Mouse (Mus musculus) limb, embryonic 13.5 days (tissue): ENCODE results near the gene Cdon. TPM values are rescaled to one million over a fixed set of nuclear protein-coding genes. Genes with fewer than 3 reads are reported as not detected.
A peak's percentile ranks its signal among the peaks of the same experiment; 100 is the strongest.

Source experiments
- ATAC-seq: fragments of 200-750 bp; cut with Nextera tagmentation; 2 replicates; pipeline ENCODE4 v1.8.0; 2017; ENCODE audit warnings: low read depth, moderate number of reproducible peaks, moderate TSS enrichment; ENCODE audit not compliant: low FRiP score
- H3K27ac ChIP-seq: fragments of 300-500 bp; sonication (generic); 2 replicates; pipeline ENCODE4 v1.5.1; 2015; ENCODE audit warnings: inconsistent platforms, mild to moderate bottlenecking, moderate library complexity
- H3K27me3 ChIP-seq: fragments of 300-500 bp; sonication (generic); 2 replicates; pipeline ENCODE4 v1.6.1; 2015; ENCODE audit warnings: mild to moderate bottlenecking, inconsistent platforms
- H3K36me3 ChIP-seq: fragments of 300-500 bp; sonication (generic); 2 replicates; pipeline ENCODE4 v1.6.1; 2015; ENCODE audit warnings: inconsistent platforms, mild to moderate bottlenecking, moderate library complexity
- H3K4me1 ChIP-seq: fragments of 300-500 bp; sonication (generic); 2 replicates; pipeline ENCODE4 v1.6.1; 2015; ENCODE audit warnings: inconsistent platforms
- H3K4me2 ChIP-seq: fragments of 300-500 bp; sonication (generic); replicated peaks from 2 replicates; pipeline ENCODE4 v1.6.1; 2015; ENCODE audit warnings: inconsistent platforms, mild to moderate bottlenecking, moderate library complexity
- H3K4me3 ChIP-seq: fragments of 300-500 bp; sonication (generic); 2 replicates; pipeline ENCODE4 v1.5.1; 2015; ENCODE audit warnings: moderate library complexity, mild to moderate bottlenecking, inconsistent platforms
- H3K9ac ChIP-seq: fragments of 300-500 bp; sonication (generic); 2 replicates; pipeline ENCODE4 v1.6.1; 2015; ENCODE audit warnings: mild to moderate bottlenecking, inconsistent platforms
- H3K9me3 ChIP-seq: fragments of 300-500 bp; sonication (generic); 2 replicates; pipeline ENCODE4 v1.6.1; 2016; ENCODE audit warnings: inconsistent platforms
- WGBS: fragments of 180-500 bp; shearing (Covaris S2); methylation state at CpG from one replicate; pipeline ENCODE4 v1.1.7; 2015; 5-methylcytosine and 5-hydroxymethylcytosine counted together
- polyA plus RNA-seq: library from polyadenylated mRNA; unstranded; fragments of >200 nt; fragmentation: Nextera tagmentation; extraction: Ambion mirVana; gene quantifications from 2 replicates; pipeline ENCODE4 v1.2.1, GENCODE M21; 2015

Cdon gene
- polyA plus RNA-seq, 1 experiment from 2014 or later: 37.6 TPM

DNA sequence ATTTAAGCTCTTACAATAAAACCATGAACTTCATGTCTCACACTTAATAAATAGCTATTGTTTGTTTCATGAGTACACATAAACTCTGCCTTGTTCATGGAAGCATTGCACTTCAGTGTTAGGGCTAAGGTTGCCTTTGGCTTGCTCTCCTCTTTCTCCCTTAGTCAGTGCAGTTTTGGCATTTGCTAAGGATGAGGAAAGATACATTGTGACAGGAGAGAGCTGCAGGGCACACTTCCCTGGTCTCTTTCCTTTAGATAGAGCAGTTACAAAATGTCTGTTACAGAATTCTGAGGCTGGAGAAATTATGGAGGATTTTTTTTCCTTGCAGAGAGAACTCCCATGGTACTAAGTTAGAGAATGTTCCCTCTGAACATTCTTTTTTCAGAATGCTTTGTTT is 18.8 kb downstream of the Cdon start:
- Histone ChIP-seq H3K4me1 (peaks cover 80% of the 10 kb centered on the region), H3K9ac (no peak overlapping the region), H3K4me2 (no peak overlapping the region), H3K27ac (no peak overlapping the region), H3K27me3 (no peaks in the 10 kb centered on the region), H3K9me3 (no peaks in the 10 kb centered on the region), H3K36me3 (peaks cover 8% of the 10 kb centered on the region; the same call in 1 of the 2 replicates), H3K4me3 (no peak overlapping the region)
- ATAC-seq: no peak

- H3K4me2 ChIP-seq: 0 out of 2 replicates have a peak overlapping the region, but pooled peaks have one; percentile 3
- peaks cover 24% of the 10 kb centered on the region for H3K36me3 ChIP-seq
- H3K9ac ChIP-seq: no peak overlapping the region
- H3K4me1 ChIP-seq: peaks cover 72% of the 10 kb centered on the region
- no peaks in the 10 kb centered on the region for H3K27me3 ChIP-seq
- H3K27ac ChIP-seq: no peak overlapping the region
- H3K9me3 ChIP-seq: no peaks in the 10 kb centered on the region
- no peak for ATAC-seq
- H3K4me3 ChIP-seq: no peak overlapping the region
- WGBS: 55% methylated on average over 5 of the region's 5 CpGs
These were observed 21.5 kb downstream of the Cdon start for GRCm38 (mm10) chr9:35442476-35442875.

DNA sequence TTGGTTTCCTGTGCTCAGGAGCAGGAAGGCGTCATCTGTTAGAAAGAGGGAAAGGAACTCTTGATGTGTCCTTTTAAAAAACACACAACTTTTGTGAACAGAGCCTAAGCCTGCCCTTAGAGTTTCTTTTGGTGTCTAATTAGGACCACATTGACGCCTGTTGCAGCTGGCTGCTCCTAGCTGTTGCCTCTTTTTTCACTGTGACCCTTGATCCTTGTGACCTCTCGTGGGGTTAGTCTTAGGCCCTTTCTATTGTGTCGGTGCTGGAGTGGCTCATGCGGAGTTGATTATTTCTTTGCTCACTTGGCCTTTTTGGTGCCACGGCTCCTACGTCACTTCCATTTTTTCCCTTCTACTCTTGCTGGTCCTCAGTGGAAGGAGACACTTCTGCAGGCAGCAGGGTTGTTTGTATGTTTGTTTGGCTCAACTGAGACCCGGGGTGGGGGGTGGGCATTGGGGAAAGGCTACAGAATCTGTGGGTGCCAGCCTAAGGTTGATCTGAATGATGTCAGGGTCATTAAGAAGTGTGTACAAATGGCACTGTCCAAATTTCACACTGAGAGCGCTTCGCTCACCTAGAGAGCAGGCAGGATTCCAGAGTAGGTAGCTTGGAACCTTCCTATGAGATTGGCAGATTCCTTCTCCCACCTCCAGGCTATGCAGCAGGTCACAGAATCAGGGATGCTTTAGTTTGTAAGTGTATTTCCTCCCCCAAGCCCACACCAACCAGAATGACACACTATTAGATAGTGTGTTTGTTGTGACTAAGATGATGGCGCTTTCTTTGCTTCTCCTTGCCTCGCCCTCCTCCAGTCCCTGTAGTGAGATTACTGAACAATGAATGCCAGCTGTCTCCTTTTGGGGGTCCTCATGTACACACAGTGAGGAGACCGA is 22.9 kb downstream of the Cdon start:
- H3K27ac ChIP-seq: no peak overlapping the region
- H3K4me3 ChIP-seq: no peak overlapping the region
- no peak overlapping the region for H3K4me2 ChIP-seq
- H3K36me3 ChIP-seq: peaks cover 24% of the 10 kb centered on the region
- H3K4me1 ChIP-seq: peaks cover 64% of the 10 kb centered on the region
- H3K9ac ChIP-seq: no peak overlapping the region
- no peak for ATAC-seq
- H3K9me3 ChIP-seq: no peaks in the 10 kb centered on the region
- 44% methylated on average over 13 of the region's 13 CpGs for WGBS
- H3K27me3 ChIP-seq: no peaks in the 10 kb centered on the region

DNA sequence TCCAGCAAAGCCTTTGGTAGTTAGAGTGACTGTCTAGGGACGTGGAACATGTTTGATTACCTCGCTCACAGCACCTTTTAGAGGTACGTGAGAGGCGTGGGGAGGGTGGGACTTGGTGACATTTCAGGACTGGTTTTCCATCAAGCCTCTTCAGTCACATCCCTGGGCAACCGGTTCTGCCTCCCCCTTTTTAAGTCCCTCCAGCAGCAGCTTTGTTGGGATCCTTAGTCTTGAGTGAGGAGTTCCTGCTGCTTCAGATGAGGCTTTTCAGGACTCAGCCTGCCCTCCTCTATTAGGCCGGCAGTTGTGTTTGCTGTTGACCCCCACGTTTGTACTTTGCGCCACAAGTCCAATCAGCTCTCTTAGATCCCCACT is 23.6 kb downstream of the Cdon start:
- H3K9me3 ChIP-seq: no peaks in the 10 kb centered on the region
- ATAC-seq: no peak
- peaks cover 24% of the 10 kb centered on the region for H3K36me3 ChIP-seq
- no peak overlapping the region for H3K27ac ChIP-seq
- H3K9ac ChIP-seq: no peak overlapping the region
- H3K4me2 ChIP-seq: no peak overlapping the region
- no peak overlapping the region for H3K4me3 ChIP-seq
- 59% methylated on average over 8 of the region's 8 CpGs for WGBS
- peaks cover 64% of the 10 kb centered on the region for H3K4me1 ChIP-seq
- no peaks in the 10 kb centered on the region for H3K27me3 ChIP-seq

DNA sequence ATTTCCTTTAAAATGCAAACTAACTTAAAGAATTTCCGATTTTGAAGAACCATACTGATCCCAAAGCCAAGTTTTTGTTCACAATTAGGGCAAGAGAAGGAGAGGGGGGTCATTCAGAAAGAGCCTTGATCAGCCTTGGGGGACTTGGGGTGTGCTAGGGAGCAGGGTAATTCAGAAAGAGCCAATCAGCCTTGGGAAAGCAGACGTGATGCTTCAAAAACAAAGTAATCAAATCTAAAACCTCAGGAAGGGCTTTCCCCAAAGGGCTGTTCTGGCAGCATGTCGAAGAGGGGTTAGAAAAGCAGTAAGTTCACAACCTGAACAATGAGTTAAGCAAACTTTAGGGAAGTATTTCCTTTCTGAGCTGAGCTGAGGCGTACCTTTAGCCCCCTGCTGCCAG is 26.0 kb downstream of the Cdon start:
- peaks cover 30% of the 10 kb centered on the region for H3K36me3 ChIP-seq
- ATAC-seq: no peak
- no peak overlapping the region for H3K4me2 ChIP-seq
- no peaks in the 10 kb centered on the region for H3K9me3 ChIP-seq
- peaks cover 59% of the 10 kb centered on the region for H3K4me1 ChIP-seq
- H3K27ac ChIP-seq: peak overlapping the region; percentile 1; the same call in 1 of the 2 replicates
- no peak overlapping the region for H3K9ac ChIP-seq
- no peak overlapping the region for H3K4me3 ChIP-seq
- 39% methylated on average over 4 of the region's 4 CpGs for WGBS
- no peaks in the 10 kb centered on the region for H3K27me3 ChIP-seq

DNA sequence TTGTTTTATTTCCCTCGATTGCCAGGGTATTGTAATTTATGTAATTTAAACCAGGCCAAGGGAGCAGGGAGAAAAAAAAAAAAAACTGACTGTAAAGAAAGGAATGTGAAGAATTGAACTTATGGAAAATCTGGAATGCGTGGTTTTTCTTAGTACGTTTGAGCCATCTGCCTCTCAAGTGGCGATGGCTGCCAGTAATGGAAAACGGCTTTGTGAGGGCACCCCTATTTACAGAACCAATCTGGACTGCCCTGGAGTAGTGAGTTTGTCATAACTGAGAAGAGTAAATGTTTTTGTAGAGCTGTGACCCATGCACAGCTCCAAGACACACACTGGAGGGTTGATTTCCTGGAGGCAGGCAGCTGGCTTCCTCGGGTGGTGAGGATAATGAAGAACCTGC is 32.4 kb downstream of the Cdon start:
- peaks cover 71% of the 10 kb centered on the region for H3K36me3 ChIP-seq
- peak; percentile 53; the same call in 1 of the 2 replicates for ATAC-seq

DNA sequence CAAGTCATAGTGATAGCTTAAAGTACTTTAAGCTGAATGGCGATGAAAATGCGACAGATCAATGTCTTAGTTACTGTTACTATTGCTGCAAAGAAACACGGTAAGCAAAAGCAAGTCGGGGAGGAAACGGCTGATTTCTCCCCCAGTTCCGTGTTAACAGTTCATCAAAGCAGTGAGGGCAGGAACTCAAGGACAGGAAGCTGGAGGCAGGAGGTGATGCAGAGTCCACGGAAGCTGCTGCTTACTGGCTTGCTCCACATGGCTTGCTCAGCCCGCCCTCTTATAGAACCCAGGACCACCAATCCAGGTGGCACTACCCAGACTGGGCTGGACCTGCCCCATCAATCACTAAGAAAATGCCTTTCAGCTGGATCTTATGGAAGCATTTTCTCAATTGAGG is 38.7 kb downstream of the Cdon start:
- H3K9ac ChIP-seq: no peak overlapping the region
- peaks cover under 1% of the 10 kb centered on the region for H3K4me1 ChIP-seq
- H3K9me3 ChIP-seq: no peaks in the 10 kb centered on the region
- no peak overlapping the region for H3K27ac ChIP-seq
- no peak for ATAC-seq
- H3K4me3 ChIP-seq: no peak overlapping the region
- no peaks in the 10 kb centered on the region for H3K27me3 ChIP-seq
- peaks cover 79% of the 10 kb centered on the region for H3K36me3 ChIP-seq
- H3K4me2 ChIP-seq: no peak overlapping the region
- 64% methylated on average over 8 of the region's 8 CpGs for WGBS

More for the DNA sequence above, 32.4 kb downstream of the Cdon start:
- Histone ChIP-seq H3K27me3 (no peaks in the 10 kb centered on the region), H3K9me3 (no peaks in the 10 kb centered on the region), H3K4me3 (no peak overlapping the region), H3K4me2 (no peak overlapping the region), H3K4me1 (peaks cover 32% of the 10 kb centered on the region), H3K9ac (no peak overlapping the region), H3K27ac (peak overlapping the region; percentile 67)
- WGBS: 15% methylated on average over 6 of the region's 6 CpGs

DNA sequence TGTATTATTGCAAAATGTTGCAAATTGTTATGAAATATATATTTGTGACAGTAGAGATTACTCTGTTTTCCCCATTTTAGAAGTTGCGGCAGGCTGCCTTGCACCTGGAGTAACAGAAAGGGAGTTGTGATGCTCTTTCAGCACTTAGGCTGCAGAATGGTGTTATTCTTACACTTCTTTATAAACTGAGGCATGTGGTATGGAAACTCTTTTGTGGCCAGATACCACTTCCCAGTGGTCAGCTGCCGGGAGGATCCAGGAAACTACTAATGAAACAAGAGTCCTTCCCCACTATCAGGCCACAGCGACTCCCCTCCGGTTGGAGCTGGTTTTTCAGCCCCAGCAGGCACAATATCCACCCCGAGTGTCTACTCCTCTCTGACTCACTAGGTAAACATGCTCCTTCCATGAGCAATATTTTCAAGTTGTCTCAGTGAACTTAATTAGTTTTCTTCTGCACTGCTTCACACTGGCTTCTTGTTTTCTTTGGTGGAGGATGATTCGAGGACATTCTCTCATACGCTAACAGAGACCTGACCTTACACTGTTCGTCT is 46.4 kb downstream of the Cdon start:
- H3K4me2 ChIP-seq: no peak overlapping the region
- no peak for ATAC-seq
- H3K27me3 ChIP-seq: no peaks in the 10 kb centered on the region
- H3K36me3 ChIP-seq: peaks cover 69% of the 10 kb centered on the region
- no peak overlapping the region for H3K27ac ChIP-seq
- H3K4me3 ChIP-seq: no peak overlapping the region
- H3K9ac ChIP-seq: no peak overlapping the region
- H3K9me3 ChIP-seq: no peaks in the 10 kb centered on the region
- WGBS: 60% methylated on average over 8 of the region's 8 CpGs
- H3K4me1 ChIP-seq: peaks cover 24% of the 10 kb centered on the region

DNA sequence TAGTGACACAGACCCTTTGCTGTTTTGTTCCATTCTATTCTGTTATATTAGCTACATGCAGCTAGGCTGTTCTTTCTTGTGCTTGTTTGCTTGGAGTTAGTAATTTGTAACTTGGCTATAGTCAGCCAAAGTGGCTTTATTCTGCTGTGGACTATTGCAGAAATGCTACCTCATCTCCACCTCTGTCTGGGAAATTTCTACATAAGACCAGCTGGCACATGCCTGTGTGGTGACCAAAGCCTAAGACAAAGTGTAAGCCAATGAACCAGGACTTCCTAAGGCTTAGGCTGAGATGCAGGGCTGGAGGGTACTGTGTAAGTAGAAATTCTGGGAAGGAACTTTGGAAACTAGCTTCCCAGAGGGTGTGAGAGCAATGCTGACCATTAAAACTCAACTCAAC is 48.0 kb downstream of the Cdon start:
- Histone ChIP-seq H3K4me1 (peaks cover 24% of the 10 kb centered on the region), H3K27me3 (no peaks in the 10 kb centered on the region), H3K9ac (no peak overlapping the region), H3K27ac (no peak overlapping the region), H3K4me3 (no peak overlapping the region), H3K9me3 (no peaks in the 10 kb centered on the region), H3K36me3 (peaks cover 71% of the 10 kb centered on the region), H3K4me2 (no peak overlapping the region)
- ATAC-seq: no peak

- Histone ChIP-seq H3K4me2 (no peak overlapping the region), H3K27me3 (no peaks in the 10 kb centered on the region), H3K36me3 (peaks cover 90% of the 10 kb centered on the region), H3K4me3 (no peak overlapping the region), H3K27ac (no peak overlapping the region), H3K4me1 (no peaks in the 10 kb centered on the region), H3K9ac (no peak overlapping the region), H3K9me3 (no peaks in the 10 kb centered on the region)
- WGBS: 84% methylated on average over 10 of the region's 10 CpGs
- ATAC-seq: no peak; the same call in 1 of the 2 replicates
These were observed 53.3 kb downstream of the Cdon start for GRCm38 (mm10) chr9:35474104-35474724.

- Histone ChIP-seq H3K9ac (no peak overlapping the region), H3K4me1 (no peaks in the 10 kb centered on the region), H3K36me3 (peaks cover 89% of the 10 kb centered on the region), H3K9me3 (no peaks in the 10 kb centered on the region), H3K27ac (no peak overlapping the region), H3K4me3 (no peak overlapping the region), H3K4me2 (no peak overlapping the region), H3K27me3 (no peaks in the 10 kb centered on the region)
- 88% methylated on average over 7 of the region's 7 CpGs for WGBS
- ATAC-seq: no peak
These were observed 54.5 kb downstream of the Cdon start for GRCm38 (mm10) chr9:35475394-35475793.

- H3K4me2 ChIP-seq: no peak overlapping the region
- H3K9ac ChIP-seq: no peak overlapping the region
- no peak for ATAC-seq
- H3K4me3 ChIP-seq: no peak overlapping the region
- H3K9me3 ChIP-seq: no peaks in the 10 kb centered on the region
- H3K4me1 ChIP-seq: peaks cover 22% of the 10 kb centered on the region
- H3K36me3 ChIP-seq: peaks cover 91% of the 10 kb centered on the region
- no peak overlapping the region for H3K27ac ChIP-seq
- WGBS: 96% methylated on average over 6 of the region's 6 CpGs
- no peaks in the 10 kb centered on the region for H3K27me3 ChIP-seq
These were observed 58.5 kb downstream of the Cdon start for GRCm38 (mm10) chr9:35479456-35479855.
